Mouse (Mus musculus) hindbrain, embryonic 12.5 days (tissue): ENCODE measurements at regions not wholly inside any gene's neighbourhood (a gene's known extent, or its start where the extent isn't known, plus 50 kb on each side); places are given as distances from the start of the nearest gene placed in this dataset.
"Not testable (repeated sequence)": the region's sequence is repeated elsewhere in the genome, so short reads cannot be mapped to it uniquely, and the experiment has no call there.

Source experiments
- ATAC-seq: fragments of 200-750 bp; cut with Nextera tagmentation; 2 replicates; pipeline ENCODE4 v1.8.0; 2017; ENCODE audit warnings: moderate TSS enrichment; ENCODE audit not compliant: low FRiP score
- H3K27ac ChIP-seq: fragments of 300-500 bp; sonication (generic); 2 replicates; pipeline ENCODE4 v1.5.1; 2016; ENCODE audit warnings: mild to moderate bottlenecking
- H3K27me3 ChIP-seq: fragments of 300-500 bp; sonication (generic); 2 replicates; pipeline ENCODE4 v1.6.1; 2016; ENCODE audit warnings: mild to moderate bottlenecking
- H3K36me3 ChIP-seq: fragments of 300-500 bp; sonication (generic); 2 replicates; pipeline ENCODE4 v1.6.1; 2016; ENCODE audit warnings: mild to moderate bottlenecking
- H3K4me1 ChIP-seq: fragments of 300-500 bp; sonication (generic); 2 replicates; pipeline ENCODE4 v1.6.1; 2016
- H3K4me2 ChIP-seq: fragments of 300-500 bp; sonication (generic); replicated peaks from 2 replicates; pipeline ENCODE4 v1.6.1; 2016; ENCODE audit warnings: mild to moderate bottlenecking
- H3K4me3 ChIP-seq: fragments of 300-500 bp; sonication (generic); 2 replicates; pipeline ENCODE4 v1.5.1; 2016; ENCODE audit warnings: mild to moderate bottlenecking
- H3K9ac ChIP-seq: fragments of 300-500 bp; sonication (generic); 2 replicates; pipeline ENCODE4 v1.6.1; 2016; ENCODE audit warnings: mild to moderate bottlenecking, moderate library complexity
- H3K9me3 ChIP-seq: fragments of 300-500 bp; sonication (generic); replicated peaks from 2 replicates; pipeline ENCODE4 v1.6.1; 2016; ENCODE audit warnings: mild to moderate bottlenecking
- WGBS: fragments of 180-500 bp; shearing (Covaris S2); methylation state at CpG from one replicate; pipeline ENCODE4 v1.1.7; 2016; 5-methylcytosine and 5-hydroxymethylcytosine counted together

DNA sequence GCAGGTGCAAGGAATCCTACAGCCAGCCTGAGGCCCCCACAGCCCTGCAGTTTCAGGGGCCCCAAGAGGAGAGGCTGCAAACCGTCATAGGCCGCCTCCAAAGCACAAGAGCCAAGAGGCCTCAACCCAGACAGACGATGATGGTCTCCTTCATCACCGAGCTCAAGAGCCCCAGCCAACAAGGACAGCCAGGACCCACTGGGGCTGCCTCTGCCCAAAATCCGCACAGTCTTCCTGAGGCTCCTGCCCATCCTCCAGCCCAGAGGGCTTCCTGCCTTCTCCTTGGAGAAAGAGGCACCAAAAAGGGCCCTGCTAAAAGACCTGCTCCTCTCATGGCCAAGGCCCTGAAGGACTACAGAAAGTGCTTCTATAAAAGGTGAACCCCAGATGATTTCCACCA, 112.3 kb downstream of the Nus1 start:
- H3K27ac ChIP-seq, ATAC-seq, H3K27me3 ChIP-seq, H3K36me3 ChIP-seq, H3K4me3 ChIP-seq, H3K9me3 ChIP-seq, H3K9ac ChIP-seq, H3K4me1 ChIP-seq, H3K4me2 ChIP-seq: not testable (repeated sequence)
- 58% methylated on average over 2 of the region's 5 CpGs for WGBS

DNA sequence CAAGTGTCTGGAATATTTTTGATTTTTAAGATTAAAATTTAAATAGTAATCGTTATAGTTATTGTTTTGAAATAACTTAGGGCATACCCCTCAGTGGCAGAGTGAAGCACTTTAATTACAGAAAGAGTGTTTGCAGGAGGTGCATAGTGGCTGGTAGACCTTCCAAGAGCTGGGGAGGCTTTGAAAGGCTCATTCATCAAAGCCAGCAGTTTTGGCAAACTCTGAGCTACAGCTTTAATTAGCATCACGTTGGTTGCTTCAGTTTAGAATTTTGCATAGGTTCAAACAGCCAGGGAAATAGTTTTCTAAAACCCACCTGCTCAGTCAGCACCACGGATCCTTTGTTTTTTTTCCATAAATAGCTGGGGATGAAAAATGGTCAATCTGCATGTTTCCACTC, 113.5 kb downstream of the Nus1 start:
- Histone ChIP-seq H3K27me3 (no peaks in the 10 kb centered on the region), H3K27ac (no peak overlapping the region), H3K4me1 (no peaks in the 10 kb centered on the region), H3K4me2 (no peak overlapping the region), H3K4me3 (no peak overlapping the region), H3K36me3 (no peaks in the 10 kb centered on the region), H3K9me3 (no peaks in the 10 kb centered on the region), H3K9ac (no peak overlapping the region)
- no peak for ATAC-seq
- WGBS = 67% methylated on average over 3 of the region's 3 CpGs

DNA sequence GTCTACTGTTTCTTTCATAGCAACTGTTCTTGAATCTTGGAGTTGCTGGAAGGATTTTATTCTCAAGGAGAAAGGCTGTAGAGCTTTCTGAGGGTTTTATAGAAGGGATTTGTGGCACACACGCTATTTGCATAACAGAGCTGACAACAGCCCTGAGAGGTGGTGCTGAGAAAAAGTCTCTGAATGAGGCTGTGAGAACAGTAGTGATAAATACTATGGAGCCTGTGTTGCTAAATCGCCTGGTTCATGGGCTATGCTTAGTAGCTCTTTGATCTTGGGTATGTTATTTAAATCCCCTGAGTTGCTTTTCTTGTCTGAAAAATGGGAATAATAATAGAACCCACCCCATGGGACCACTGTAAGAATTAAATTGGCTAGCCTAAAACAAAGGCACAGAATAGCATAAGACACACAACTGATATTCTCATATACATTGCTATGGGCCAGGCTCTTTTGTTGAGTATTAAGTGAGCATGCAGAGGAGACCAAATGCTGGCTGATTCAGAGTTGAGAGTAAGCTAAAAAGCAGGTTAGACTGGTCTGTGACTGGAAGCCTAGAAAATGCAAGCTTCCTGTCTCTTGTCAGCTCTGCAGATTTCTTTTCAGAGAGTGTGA, 116.0 kb downstream of the Nus1 start:
- 14% methylated on average over 2 of the region's 2 CpGs for WGBS

DNA sequence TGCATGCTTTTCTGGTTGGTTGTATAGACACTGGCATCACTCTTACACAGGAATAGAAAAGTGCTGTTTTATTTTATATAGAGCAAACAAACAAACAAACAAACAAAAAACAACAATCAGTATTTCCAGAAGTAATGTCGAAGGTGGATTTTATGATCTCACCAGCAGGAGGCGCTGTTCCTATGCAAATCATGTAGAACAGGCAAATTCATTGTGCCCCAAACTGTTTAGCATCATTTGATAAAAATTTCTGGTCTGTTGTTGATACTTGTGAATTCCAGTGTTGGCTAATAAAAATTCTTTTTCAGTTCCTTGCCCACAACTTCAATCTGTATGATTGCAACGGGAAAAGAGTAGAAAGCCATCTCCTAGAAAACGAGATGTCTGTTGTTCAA, 116.5 kb downstream of the Nus1 start:
- Histone ChIP-seq H3K9me3 (no peaks in the 10 kb centered on the region), H3K27ac (no peak overlapping the region), H3K4me2 (no peak overlapping the region), H3K36me3 (no peaks in the 10 kb centered on the region), H3K9ac (no peak overlapping the region), H3K4me3 (no peak overlapping the region), H3K4me1 (no peaks in the 10 kb centered on the region), H3K27me3 (no peaks in the 10 kb centered on the region)
- 56% methylated on average over 4 of the region's 4 CpGs for WGBS
- no peak for ATAC-seq

More for the DNA sequence above, 116.0 kb downstream of the Nus1 start:
- Histone ChIP-seq H3K36me3 (no peaks in the 10 kb centered on the region), H3K27ac (no peak overlapping the region), H3K4me3 (no peak overlapping the region), H3K27me3 (no peaks in the 10 kb centered on the region), H3K9ac (no peak overlapping the region), H3K4me1 (no peaks in the 10 kb centered on the region), H3K4me2 (no peak overlapping the region), H3K9me3 (no peaks in the 10 kb centered on the region)
- ATAC-seq = no peak

DNA sequence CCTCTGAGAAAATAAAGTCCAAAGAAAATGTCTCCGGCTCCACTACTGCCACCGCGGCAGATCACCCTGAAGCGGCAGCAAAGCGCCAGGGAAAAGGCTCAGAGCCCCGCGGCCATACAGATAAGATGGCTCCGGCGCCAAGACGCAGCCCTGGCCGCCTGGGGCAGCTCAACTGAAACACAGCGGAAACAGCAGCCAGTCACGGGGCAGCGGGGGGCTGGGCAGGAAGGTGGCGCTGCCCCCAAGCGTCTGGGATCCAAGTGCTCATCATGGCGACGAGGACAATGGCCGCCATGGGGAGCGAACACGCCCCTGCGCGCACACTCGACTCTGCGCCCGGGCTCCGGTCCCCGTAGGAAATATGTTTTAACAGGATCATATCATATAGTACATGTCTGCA, 128.2 kb downstream of the Nus1 start:
- Histone ChIP-seq H3K27ac (no peak overlapping the region), H3K9ac (no peak overlapping the region), H3K36me3 (no peaks in the 10 kb centered on the region), H3K9me3 (no peaks in the 10 kb centered on the region), H3K27me3 (no peaks in the 10 kb centered on the region), H3K4me1 (no peaks in the 10 kb centered on the region), H3K4me2 (no peak overlapping the region), H3K4me3 (no peak overlapping the region)
- ATAC-seq = no peak
- WGBS = 88% methylated on average over 28 of the region's 28 CpGs

DNA sequence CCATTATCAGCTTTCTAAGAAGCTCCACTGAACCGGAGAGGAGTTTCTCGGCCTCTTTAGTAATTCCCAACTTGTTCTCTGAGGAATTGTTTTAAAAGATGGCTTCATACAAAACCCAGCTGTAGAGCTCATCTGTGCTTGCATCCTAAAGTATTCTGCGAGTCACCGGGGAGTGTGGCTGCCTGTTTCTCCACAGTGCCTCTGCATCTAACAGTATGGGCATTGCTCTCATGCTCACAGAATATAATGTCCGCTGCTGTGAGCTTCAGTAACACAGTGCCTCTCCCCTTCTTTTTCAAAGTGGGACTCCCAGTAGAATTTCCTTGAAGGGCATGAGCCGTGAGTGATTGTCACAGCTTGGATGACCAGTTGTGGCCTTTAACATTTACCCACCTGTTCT, 113.0 kb upstream of the Slc35f1 start:
- Histone ChIP-seq H3K36me3 (no peaks in the 10 kb centered on the region), H3K9ac (no peak overlapping the region), H3K27me3 (no peaks in the 10 kb centered on the region), H3K9me3 (no peaks in the 10 kb centered on the region), H3K27ac (no peak overlapping the region), H3K4me1 (peaks cover 10% of the 10 kb centered on the region), H3K4me2 (no peak overlapping the region), H3K4me3 (no peak overlapping the region)
- peak; percentile 56; the same call in 1 of the 2 replicates for ATAC-seq
- WGBS = 49% methylated on average over 6 of the region's 6 CpGs

DNA sequence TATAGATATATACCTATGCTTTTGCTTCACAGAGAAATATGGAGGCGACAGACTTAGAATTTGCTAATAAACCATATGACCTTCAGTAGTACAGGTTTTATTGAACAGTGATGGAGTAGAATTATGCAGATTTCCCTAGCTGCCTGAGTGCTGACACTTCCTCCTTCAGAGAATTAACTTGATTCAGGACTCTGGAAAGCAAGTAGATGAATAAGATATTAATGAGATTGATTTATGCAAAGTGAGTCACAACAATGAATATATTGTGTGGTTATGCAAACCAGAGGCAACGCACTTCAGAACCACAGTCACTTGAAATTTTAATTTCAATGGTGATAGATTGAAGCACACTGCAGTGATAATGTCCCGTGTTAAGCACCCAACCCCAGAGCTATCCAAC, 112.5 kb upstream of the Slc35f1 start:
- no peak overlapping the region for H3K4me2 ChIP-seq
- H3K9me3 ChIP-seq = no peaks in the 10 kb centered on the region
- H3K4me3 ChIP-seq = no peak overlapping the region
- H3K4me1 ChIP-seq = peaks cover 10% of the 10 kb centered on the region
- WGBS = 61% methylated on average over 3 of the region's 3 CpGs
- H3K27me3 ChIP-seq = no peaks in the 10 kb centered on the region
- no peak overlapping the region for H3K27ac ChIP-seq
- H3K9ac ChIP-seq = no peak overlapping the region
- H3K36me3 ChIP-seq = no peaks in the 10 kb centered on the region
- peak; percentile 58 for ATAC-seq

DNA sequence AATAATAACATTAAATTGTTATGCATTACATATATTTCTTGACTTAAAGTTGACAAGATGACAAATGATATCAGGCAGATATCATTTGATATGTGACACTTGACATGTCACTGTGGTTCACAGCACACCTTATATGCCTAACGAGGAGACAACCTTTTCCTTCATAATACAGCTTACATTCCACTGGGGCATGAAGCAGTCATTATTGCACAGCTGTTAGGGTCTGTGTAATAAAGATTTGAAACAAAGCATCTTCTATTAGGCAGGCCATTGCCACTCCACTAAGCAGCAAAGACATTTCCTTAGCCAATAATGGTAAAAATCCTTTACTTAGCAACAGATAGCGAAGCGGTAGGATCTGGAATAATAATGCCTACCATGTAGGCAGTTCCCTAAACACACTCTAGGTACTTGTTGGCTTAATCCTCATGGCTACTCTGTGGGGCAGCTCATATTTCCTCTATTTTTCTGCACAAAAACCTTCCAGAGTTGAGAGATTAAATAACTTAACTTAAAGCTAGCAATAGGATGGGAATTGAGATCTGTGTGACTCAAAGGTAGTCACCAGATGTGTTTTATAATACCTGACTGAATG, 112.0 kb upstream of the Slc35f1 start:
- Histone ChIP-seq H3K4me2 (no peak overlapping the region), H3K36me3 (no peaks in the 10 kb centered on the region), H3K4me3 (no peak overlapping the region), H3K27me3 (no peaks in the 10 kb centered on the region), H3K9ac (no peak overlapping the region), H3K9me3 (no peaks in the 10 kb centered on the region), H3K4me1 (peaks cover 10% of the 10 kb centered on the region), H3K27ac (no peak overlapping the region)
- 62% methylated on average over 3 of the region's 3 CpGs for WGBS
- ATAC-seq = peak; percentile 56

DNA sequence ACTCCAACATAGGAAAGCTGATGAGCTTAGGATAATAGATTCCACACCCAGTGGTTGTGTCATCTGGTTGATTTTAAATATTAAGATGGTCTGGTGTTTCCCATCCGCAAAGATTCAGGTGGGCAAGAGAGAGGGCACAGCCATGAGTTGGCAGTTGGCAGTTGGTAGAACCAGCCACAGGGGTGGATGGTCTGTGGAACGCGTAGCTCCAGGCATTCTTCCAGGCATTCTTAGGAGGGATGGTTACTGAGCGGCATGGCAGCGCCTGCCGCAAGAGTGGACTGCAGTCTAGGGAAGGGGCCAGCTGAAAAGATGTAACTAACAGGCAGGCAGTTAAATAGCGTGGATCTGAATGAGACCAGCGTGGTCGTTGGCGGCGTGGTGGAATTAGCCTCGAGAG, 96.6 kb upstream of the Slc35f1 start:
- Histone ChIP-seq H3K36me3 (no peaks in the 10 kb centered on the region), H3K4me1 (no peaks in the 10 kb centered on the region), H3K9me3 (no peaks in the 10 kb centered on the region), H3K27ac (no peak overlapping the region), H3K4me2 (no peak overlapping the region), H3K27me3 (no peaks in the 10 kb centered on the region), H3K4me3 (no peak overlapping the region), H3K9ac (no peak overlapping the region)
- no peak for ATAC-seq
- 95% methylated on average over 12 of the region's 12 CpGs for WGBS
